Comparison of ENCODE assay signal across 8 mouse cellular contexts in genomic region chr17:5841943-5842273, GRCm38 (mm10). TPM values are rescaled to one million over a fixed set of nuclear protein-coding genes. Genes with fewer than 3 reads are reported as not detected.
A peak's percentile ranks its signal among the peaks of the same experiment; 100 is the strongest.
DNase-seq lines count a peak whose midpoint lies in the region; ATAC-seq and TF ChIP-seq lines count a peak whose summit lies in the region.

No protein-coding gene starts in this region.

- no peak for ATAC-seq in lung, postnatal 0 days
- no peak for ATAC-seq in embryonic facial prominence, embryonic 14.5 days (ENCODE audit: low read depth)
- ATAC-seq in limb, embryonic 11.5 days (ENCODE audit: insufficient number of reproducible peaks, low FRiP score, low TSS enrichment, low read depth), result no peak

- TF ChIP-seq CTCF in lung, postnatal 0 days (IDR thresholded peaks at IDR 0.05), result no peak
- TF ChIP-seq CTCF in small intestine, adult 2 months (IDR thresholded peaks at IDR 0.05; ENCODE audit: extremely low read depth, insufficient read length, insufficient replicate concordance, low read depth, low read length), result no peak

- no peak for DNase-seq in lung, postnatal 0 days (ENCODE audit: low spot score)
- no peak for DNase-seq in lung, adult 18-20 months
- no peak for DNase-seq in embryonic facial prominence, embryonic 14.5 days (ENCODE audit: low spot score)
- DNase-seq in limb, embryonic 11.5 days (ENCODE audit: low spot score), result no peak
- DNase-seq in adrenal gland, adult (ENCODE audit: inconsistent age in 2 of 2, low spot score in 1 of 2), result no peak
- no peak for DNase-seq in adrenal gland, postnatal 10 days
- DNase-seq in urinary bladder, postnatal 36 days (ENCODE audit: low spot score in 2 of 2), result no peak

- peak overlapping the region; percentile 99 for H3K27ac ChIP-seq in lung, postnatal 0 days (ENCODE audit: low read length)
- H3K27ac ChIP-seq in embryonic facial prominence, embryonic 14.5 days (replicated peaks; ENCODE audit: low read depth, low read length), result peak overlapping the region; percentile 98
- H3K27ac ChIP-seq in limb, embryonic 11.5 days (replicated peaks; ENCODE audit: low read depth, low read length), result peak overlapping the region; percentile 98
- H3K27ac ChIP-seq in small intestine, adult 2 months (ENCODE audit: insufficient read depth, low read depth, low read length), result peak overlapping the region; percentile 90

- no peaks in the 10 kb centered on the region for H3K27me3 ChIP-seq in lung, postnatal 0 days (replicated peaks; ENCODE audit: insufficient read depth, low read length)
- H3K27me3 ChIP-seq in embryonic facial prominence, embryonic 14.5 days (replicated peaks; ENCODE audit: control insufficient read depth, insufficient read depth, low read length), result no peaks in the 10 kb centered on the region
- no peaks in the 10 kb centered on the region for H3K27me3 ChIP-seq in limb, embryonic 11.5 days (ENCODE audit: control insufficient read depth, insufficient read depth, low read length)
- H3K27me3 ChIP-seq in small intestine, adult 2 months (ENCODE audit: control insufficient read depth, insufficient read depth, low read length), result no peaks in the 10 kb centered on the region

- TF ChIP-seq EP300 in lung, postnatal 0 days (IDR thresholded peaks at IDR 0.05), result no peak

- peak overlapping the region; percentile 93 for H3K9ac ChIP-seq in lung, postnatal 0 days (replicated peaks; ENCODE audit: low read depth)
- H3K9ac ChIP-seq in embryonic facial prominence, embryonic 14.5 days (ENCODE audit: low read depth, low read length), result peak overlapping the region; percentile 98
- H3K9ac ChIP-seq in limb, embryonic 11.5 days (ENCODE audit: low read length), result peak overlapping the region; percentile 98

- no peaks in the 10 kb centered on the region for H3K36me3 ChIP-seq in lung, postnatal 0 days (ENCODE audit: insufficient read depth, low read length)
- no peaks in the 10 kb centered on the region for H3K36me3 ChIP-seq in embryonic facial prominence, embryonic 14.5 days (ENCODE audit: control insufficient read depth, insufficient read depth, low read length)
- H3K36me3 ChIP-seq in limb, embryonic 11.5 days (ENCODE audit: control insufficient read depth, insufficient read depth, low read length), result no peaks in the 10 kb centered on the region
- H3K36me3 ChIP-seq in small intestine, adult 2 months (ENCODE audit: control insufficient read depth, insufficient read depth, low read length), result no peaks in the 10 kb centered on the region

- H3K4me1 ChIP-seq in lung, postnatal 0 days (ENCODE audit: insufficient read depth, low read depth, low read length), result peaks cover 4% of the 10 kb centered on the region
- peaks cover 18% of the 10 kb centered on the region for H3K4me1 ChIP-seq in embryonic facial prominence, embryonic 14.5 days (ENCODE audit: control insufficient read depth, insufficient read depth, low read length)
- peaks cover 3% of the 10 kb centered on the region; the same call in 1 of the 2 replicates for H3K4me1 ChIP-seq in limb, embryonic 11.5 days (ENCODE audit: control insufficient read depth, insufficient read depth, low read length)
- H3K4me1 ChIP-seq in small intestine, adult 2 months (ENCODE audit: control insufficient read depth, insufficient read depth, insufficient read length, low read length), result peaks cover 24% of the 10 kb centered on the region

- H3K9me3 ChIP-seq in lung, postnatal 0 days (ENCODE audit: low read length), result no peaks in the 10 kb centered on the region
- no peaks in the 10 kb centered on the region for H3K9me3 ChIP-seq in embryonic facial prominence, embryonic 14.5 days (ENCODE audit: control insufficient read depth, low read length)
- H3K9me3 ChIP-seq in limb, embryonic 11.5 days (ENCODE audit: control insufficient read depth, low read length), result no peaks in the 10 kb centered on the region

- peak overlapping the region; percentile 76 for H3K4me2 ChIP-seq in lung, postnatal 0 days (replicated peaks; ENCODE audit: low read depth, low read length)
- peak overlapping the region; percentile 77 for H3K4me2 ChIP-seq in embryonic facial prominence, embryonic 14.5 days (ENCODE audit: low read depth, low read length)
- H3K4me2 ChIP-seq in limb, embryonic 11.5 days (ENCODE audit: low read depth, severe bottlenecking), result peak overlapping the region; percentile 75

- under 1% methylated on average over 7 of the region's 7 CpGs for WGBS in lung, postnatal 0 days
- WGBS in embryonic facial prominence, embryonic 14.5 days, result 1% methylated on average over 7 of the region's 7 CpGs
- 1% methylated on average over 7 of the region's 7 CpGs for WGBS in limb, embryonic 11.5 days
- WGBS in small intestine, adult 2 months, result 0% methylated on average over 7 of the region's 7 CpGs

- TF ChIP-seq POLR2A in small intestine, adult 2 months (IDR thresholded peaks at IDR 0.05; ENCODE audit: low read depth, low read length), result no peak

- H3K4me3 ChIP-seq in lung, postnatal 0 days (ENCODE audit: low read depth, low read length), result peak overlapping the region; percentile 91
- H3K4me3 ChIP-seq in embryonic facial prominence, embryonic 14.5 days (ENCODE audit: low read depth, low read length), result peak overlapping the region; percentile 86
- peak overlapping the region; percentile 73 for H3K4me3 ChIP-seq in limb, embryonic 11.5 days (ENCODE audit: low read depth, low read length)
- H3K4me3 ChIP-seq in small intestine, adult 2 months (ENCODE audit: low read depth, low read length), result peak overlapping the region; percentile 74

RNA-seq across cellular contexts. Expression of gene Snx9, which starts 0.8 kb away (rescaled TPM):
- polyA plus RNA-seq in lung, postnatal 0 days (2015; fragmentation: Nextera tagmentation; extraction: Ambion mirVana), result 26.3 and 26.9 TPM in 2 replicates
- polyA plus RNA-seq in embryonic facial prominence, embryonic 14.5 days (2014; fragmentation: Nextera tagmentation; extraction: Ambion mirVana), result 37.5 and 40.9 TPM in 2 replicates
- 27.6 and 29.3 TPM in 2 replicates for polyA plus RNA-seq in limb, embryonic 11.5 days (2014; fragmentation: Nextera tagmentation; extraction: Ambion mirVana)
- polyA plus RNA-seq in small intestine, adult 2 months (2012; rRNA removed), result 28.0 and 66.3 TPM in 2 replicates
- total RNA-seq in adrenal gland, postnatal 10 days (2021), result 10 to 100 TPM; 48.3 to 51.7 TPM
